Mouse (Mus musculus) gastrocnemius, postnatal 25 days (tissue): ENCODE results near the gene Ndufs2. TPM values are rescaled to one million over a fixed set of nuclear protein-coding genes. Genes with fewer than 3 reads are reported as not detected.
A peak's percentile ranks its signal among the peaks of the same experiment; 100 is the strongest.
"Not testable (repeated sequence)": the region's sequence is repeated elsewhere in the genome, so short reads cannot be mapped to it uniquely, and the experiment has no call there.

Experiments
- DNase-seq: peaks from one replicate; pipeline ENCODE4 v3.0.0; 2022
- total RNA-seq, 2 experiments: library from RNA; stranded (reverse); gene quantifications; 1 replicate in 1 of 2; 2 replicates in 1 of 2; pipeline ENCODE4 v1.2.3; 2021

Ndufs2 gene
- total RNA-seq, 2 experiments from 2014 or later: 872 to 1,009 TPM

DNA sequence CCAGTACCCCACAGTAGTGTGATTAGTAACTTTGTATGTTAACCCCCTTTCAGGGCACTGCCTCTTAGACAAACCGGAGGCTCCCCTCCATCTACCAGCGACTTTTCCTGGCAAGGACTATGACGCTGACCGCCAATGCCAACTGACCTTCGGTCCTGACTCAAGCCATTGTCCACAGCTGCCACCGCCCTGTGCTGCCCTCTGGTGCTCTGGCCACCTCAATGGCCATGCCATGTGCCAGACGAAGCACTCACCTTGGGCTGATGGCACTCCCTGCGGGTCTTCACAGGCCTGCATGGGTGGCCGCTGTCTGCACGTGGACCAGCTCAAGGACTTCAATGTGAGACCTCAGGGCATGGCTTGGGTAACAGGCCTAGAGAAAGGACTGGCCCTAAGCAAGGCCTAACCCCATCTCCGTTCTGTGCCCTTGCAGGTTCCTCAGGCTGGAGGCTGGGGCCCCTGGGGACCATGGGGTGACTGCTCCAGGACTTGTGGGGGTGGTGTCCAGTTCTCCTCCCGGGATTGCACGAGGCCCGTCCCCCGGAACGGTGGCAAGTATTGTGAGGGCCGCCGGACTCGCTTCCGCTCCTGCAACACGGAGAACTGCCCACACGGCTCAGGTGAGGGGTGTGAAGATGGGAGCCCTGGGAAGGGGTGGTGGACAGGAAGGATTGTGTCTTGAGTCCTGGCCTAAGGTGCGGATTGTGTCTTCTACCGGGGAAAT is 5.1 kb upstream of the Ndufs2 start:
- no peak for DNase-seq

DNA sequence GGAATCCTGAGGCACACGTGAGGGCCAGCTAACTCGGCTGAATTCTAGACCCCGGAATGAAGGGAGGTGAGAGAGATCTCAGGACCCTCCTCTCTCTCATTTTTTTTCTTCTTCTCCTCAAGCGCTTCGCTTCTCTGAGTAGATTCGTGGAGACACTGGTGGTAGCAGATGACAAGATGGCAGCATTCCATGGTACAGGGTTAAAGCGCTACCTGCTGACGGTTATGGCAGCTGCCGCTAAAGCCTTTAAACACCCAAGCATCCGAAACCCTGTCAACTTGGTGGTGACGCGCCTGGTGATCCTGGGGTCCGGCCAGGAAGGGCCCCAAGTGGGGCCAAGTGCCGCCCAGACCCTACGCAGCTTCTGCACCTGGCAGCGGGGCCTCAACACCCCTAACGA is 1.2 kb upstream of the Ndufs2 start:
- DNase-seq: no peak

- DNase-seq: peak; percentile 36
Measured at GRCm38 (mm10) chr1:171251594-171252324, 571 bp upstream of the Ndufs2 start.

DNA sequence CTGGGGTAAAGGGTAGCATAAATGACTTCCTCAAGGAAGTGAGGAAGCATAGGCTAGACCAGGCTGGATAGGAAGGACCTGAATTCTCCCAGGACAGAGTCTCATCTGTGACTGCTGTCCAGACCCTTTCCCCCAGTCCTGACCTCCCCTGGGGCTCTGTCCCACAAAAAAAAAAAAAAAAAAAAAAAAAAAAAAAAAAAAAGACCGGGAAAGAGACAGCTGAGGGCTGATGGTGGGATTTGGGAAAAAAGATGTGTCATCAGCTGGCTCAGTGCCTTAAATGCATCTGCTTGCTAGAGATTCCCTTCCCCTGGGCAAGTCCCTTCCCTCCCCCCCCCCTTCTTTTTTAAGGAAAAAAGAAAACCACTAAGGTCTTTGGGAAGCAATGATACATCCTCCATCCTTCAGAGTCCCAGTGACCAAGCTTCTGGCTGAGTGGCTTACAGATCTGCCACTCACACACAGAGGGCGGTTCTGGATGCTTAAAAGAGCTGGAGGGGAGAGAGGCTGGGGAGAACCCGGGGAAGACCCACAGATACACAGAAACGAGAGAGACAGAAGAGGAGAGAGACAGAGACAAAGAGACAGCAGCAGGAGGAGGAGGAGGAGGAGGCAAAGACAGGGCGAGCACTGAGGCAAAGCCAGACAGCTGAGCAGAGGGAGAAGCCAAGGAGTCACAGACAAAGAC is 1.1 kb downstream of the Ndufs2 start, which contains the start of gene Adamts4:
Gene Adamts4 (plus strand): TSS at position 509 of the 688 bp plus-strand sequence.
- DNase-seq: peak; percentile 45

- no peak for DNase-seq
Measured at GRCm38 (mm10) chr1:171248386-171249226, 2.6 kb downstream of the Ndufs2 start.

DNA sequence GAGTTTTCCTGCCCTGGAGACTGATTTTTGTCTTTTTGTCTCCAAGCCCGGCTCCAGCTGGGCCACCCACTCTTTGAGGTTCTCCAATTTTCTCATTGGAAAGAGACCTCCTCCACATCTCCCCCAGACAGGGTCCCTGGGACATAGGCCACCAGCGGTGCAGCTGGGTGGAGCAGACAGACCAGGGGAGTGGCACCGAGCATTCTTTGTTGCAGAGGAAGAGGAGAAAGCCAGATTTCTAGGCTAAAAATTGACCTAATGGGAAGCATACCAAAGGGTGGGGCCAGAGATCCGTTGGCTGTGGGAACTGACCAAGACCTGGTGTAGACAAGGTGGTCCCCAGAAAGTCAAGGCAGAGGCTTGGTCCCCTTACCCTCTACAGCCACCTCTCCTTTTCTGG is 3.3 kb downstream of the Ndufs2 start:
- no peak for DNase-seq

DNA sequence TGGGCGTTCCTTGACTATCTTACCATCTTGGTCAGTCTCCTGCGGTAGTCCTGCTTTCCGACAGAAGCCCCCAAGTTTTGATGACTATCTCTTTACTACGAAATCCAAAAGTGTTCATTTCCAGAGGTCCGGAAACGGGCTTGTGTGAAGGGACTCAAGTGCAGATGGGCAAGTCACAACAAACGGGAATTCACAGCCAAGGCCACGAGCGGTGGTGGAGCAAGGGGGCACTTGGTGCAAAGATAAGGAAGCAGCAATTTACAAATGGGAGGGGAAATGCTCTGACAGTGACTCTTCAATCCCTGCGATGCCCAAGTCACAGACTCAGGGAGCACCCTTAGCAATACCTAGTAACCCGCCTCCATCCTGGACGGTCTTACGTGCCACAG is 3.7 kb downstream of the Ndufs2 start:
- no peak for DNase-seq

- peak; percentile 97 for DNase-seq
Measured at GRCm38 (mm10) chr1:171246709-171247452, 4.3 kb downstream of the Ndufs2 start.

GRCm38 (mm10) chr1:171245353-171245752 is 5.8 kb downstream of the Ndufs2 start:
- DNase-seq: no peak

DNA sequence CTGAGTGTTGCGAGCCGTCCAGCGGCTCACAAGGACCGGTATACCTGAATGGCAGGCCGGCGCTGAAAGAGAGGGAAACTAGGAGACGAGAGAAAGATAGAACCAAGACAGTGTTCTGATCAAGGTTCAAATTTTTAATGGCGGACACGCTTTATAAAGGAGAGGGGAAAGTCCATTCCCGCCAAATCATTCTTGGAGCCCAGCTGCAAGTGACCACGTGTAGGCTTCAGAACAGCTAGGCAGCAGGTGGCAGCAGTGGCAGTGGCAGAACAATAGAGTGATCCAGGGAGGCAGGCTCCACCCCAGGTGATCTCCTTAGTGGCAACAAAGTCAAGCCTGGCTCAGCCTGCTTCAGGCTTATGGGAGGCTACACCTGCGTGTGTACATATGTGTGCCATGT is 9.2 kb downstream of the Ndufs2 start:
- not testable (repeated sequence) for DNase-seq

- no peak for DNase-seq
Measured at GRCm38 (mm10) chr1:171240911-171241310, 10.3 kb downstream of the Ndufs2 start.

DNA sequence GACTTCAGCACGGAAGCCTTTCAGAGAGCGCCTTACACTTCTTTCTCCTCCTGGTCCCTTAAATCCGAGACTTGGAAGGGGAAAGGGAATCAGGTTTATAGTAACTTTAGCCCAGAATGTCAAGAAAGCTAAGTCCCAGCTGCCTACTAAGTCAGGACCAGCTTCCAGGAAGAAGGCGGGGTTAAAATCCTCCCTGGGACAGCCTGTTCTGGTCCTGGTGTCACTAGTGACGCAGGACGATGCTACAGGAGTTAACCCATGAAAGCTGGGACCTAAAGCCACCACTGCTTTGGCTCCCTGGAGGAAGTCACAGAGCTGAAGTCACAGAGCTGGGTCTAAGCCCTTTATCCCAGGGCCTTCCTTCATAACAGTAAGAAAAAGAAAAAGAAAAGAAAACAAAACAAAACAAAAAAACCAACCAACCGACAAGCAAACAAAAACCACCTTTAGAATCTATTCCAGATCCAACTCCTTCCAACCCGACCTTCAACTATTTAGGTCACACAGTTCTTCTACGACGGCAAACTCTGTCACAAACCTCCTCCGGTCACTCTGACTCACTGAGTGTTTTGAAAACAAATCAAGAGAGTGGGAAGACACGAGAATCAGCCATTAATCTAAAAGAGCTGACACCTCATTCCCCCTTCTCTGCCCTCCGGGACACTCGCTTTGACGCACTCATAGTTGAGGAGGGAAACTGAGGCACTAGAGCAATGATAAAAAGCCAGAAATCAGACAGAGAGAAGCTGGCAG is 11.0 kb downstream of the Ndufs2 start:
- DNase-seq: peak; percentile 75

- DNase-seq: peak; percentile 41
Measured at GRCm38 (mm10) chr1:171238463-171238862, 12.7 kb downstream of the Ndufs2 start.

GRCm38 (mm10) chr1:171237438-171237837 is 13.8 kb downstream of the Ndufs2 start:
- DNase-seq: no peak

- no peak for DNase-seq
Measured at GRCm38 (mm10) chr1:171235791-171236190, 15.4 kb downstream of the Ndufs2 start.

- no peak for DNase-seq
Measured at GRCm38 (mm10) chr1:171234538-171234937, 16.6 kb downstream of the Ndufs2 start.

GRCm38 (mm10) chr1:171234126-171234525 is 17.1 kb downstream of the Ndufs2 start, which contains the start of gene Fcer1g:
Gene Fcer1g (minus strand): TSS chr1:171234365.
- peak; percentile 37 for DNase-seq

DNA sequence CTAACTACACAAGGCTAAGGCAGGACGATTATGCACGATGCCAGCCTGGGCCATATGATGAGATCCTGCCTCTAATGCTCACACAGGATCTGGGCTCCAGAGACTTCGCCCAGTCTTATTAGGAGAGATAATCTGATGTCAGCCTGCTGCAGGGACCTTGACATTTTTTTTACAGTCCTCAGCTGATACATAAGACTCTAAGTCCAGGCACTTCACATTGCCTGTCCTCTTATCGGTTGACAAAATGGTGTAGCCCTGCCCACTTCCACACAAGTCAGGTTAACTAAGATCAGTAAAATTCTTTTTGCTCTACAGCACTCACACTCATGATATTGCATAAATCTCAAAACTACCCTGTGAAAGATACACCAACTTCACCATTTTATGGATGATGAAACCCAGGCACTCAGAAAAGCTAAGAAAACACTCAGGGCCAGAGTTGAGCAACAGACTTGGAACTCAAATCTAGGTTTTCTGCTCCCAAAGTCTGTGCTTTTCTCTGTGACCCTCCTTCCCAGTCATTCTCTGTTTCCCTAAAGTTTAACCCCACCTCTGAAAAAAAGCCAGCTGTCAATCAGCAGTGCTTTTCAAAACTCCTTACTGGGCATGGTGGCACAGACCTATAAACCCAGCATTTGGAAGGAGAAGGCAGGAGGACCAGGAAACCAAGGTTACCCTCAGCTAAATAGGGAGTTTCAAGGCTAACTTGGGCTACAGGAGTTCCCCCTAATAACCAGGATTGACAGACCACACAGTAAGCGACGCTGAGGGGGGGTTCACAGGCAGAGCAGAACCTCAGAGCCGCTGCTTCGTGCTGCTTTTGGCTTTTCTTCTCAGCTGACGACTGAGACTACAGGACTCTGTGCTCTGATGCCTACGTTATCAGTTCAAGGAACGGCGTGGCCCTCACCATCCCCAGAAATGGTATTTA is 18.1 kb downstream of the Ndufs2 start:
- no peak for DNase-seq

- DNase-seq: no peak
Measured at GRCm38 (mm10) chr1:171232348-171232747, 18.8 kb downstream of the Ndufs2 start.
